Mouse (Mus musculus): ENCODE data around the gene Rps6ka2. TPM values are rescaled to one million over a fixed set of nuclear protein-coding genes. Genes with fewer than 3 reads are reported as not detected.

The Rps6ka2 gene
- polyA plus RNA-seq, 1 experiment from 2014 or later = 21.9 TPM

DNA sequence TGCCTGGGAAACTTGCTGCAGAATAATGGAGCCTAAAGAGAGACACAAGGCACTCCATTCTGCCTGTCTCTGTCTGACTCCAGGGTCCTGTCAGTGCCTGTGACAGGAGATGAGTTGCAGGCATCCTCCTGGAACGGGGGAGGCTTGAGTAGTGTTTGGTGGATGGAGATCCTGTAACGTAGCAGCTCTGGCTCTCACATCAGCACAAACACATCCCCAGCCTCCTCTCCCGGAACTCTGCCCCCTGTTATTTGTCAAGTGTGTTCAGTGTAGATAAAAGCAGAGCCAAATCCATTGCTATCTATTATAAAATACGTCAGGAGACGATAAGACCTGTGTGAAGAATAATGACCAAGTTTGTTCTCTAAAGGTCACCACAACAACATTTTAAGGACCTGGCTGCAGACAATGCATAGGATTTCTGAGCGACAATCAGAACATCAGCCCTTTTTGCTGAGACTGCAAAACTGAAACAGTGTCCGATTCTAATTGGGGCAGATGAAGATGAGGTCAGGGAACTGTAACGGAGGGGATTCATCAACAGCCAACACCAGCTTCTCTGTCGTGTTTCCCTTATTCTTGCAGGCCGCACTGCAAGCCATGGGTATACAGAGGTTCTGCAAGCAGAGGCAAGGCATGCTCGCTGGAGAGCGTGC, 99.4 kb downstream of the Rps6ka2 start:
- Histone ChIP-seq H3K36me3 (replicated peaks) (no peaks in the 10 kb centered on the region), H3K27me3 (replicated peaks) (no peaks in the 10 kb centered on the region), H3K4me3 (no peak overlapping the region), H3K4me1 (peaks cover 20% of the 10 kb centered on the region), H3K9ac (no peak overlapping the region), H3K4me2 (no peak overlapping the region), H3K9me3 (no peaks in the 10 kb centered on the region), H3K27ac (no peak overlapping the region)
- 63% methylated on average over 12 of the region's 12 CpGs for WGBS
- no peak; the same call in 1 of the 2 replicates for ATAC-seq (replicated peaks)

DNA sequence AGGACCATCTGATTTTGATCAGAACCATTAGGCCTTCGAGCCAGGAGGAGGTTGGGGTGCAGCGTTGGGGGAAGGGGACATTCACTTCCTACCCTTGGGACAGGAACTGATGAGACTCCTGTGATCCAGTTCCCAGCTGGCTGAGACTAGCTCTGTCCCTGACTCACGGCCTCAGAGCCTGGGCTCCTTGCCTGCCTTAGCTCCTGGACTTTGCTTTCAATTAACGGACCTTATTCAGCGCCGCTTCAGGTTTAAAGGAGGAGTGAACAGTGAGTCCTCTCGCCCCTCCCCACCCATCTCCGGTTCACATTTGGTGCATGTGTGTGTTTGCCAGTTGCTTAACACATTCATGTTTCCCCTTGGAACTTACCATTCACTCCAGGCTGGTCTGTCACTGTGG, 100.6 kb downstream of the Rps6ka2 start:
- WGBS = 87% methylated on average over 8 of the region's 8 CpGs
- Histone ChIP-seq H3K36me3 (replicated peaks) (no peaks in the 10 kb centered on the region), H3K4me1 (peaks cover 17% of the 10 kb centered on the region), H3K4me3 (no peak overlapping the region), H3K4me2 (no peak overlapping the region), H3K9me3 (no peaks in the 10 kb centered on the region), H3K27ac (no peak overlapping the region), H3K9ac (no peak overlapping the region), H3K27me3 (replicated peaks) (no peaks in the 10 kb centered on the region)
- ATAC-seq (replicated peaks) = no peak

DNA sequence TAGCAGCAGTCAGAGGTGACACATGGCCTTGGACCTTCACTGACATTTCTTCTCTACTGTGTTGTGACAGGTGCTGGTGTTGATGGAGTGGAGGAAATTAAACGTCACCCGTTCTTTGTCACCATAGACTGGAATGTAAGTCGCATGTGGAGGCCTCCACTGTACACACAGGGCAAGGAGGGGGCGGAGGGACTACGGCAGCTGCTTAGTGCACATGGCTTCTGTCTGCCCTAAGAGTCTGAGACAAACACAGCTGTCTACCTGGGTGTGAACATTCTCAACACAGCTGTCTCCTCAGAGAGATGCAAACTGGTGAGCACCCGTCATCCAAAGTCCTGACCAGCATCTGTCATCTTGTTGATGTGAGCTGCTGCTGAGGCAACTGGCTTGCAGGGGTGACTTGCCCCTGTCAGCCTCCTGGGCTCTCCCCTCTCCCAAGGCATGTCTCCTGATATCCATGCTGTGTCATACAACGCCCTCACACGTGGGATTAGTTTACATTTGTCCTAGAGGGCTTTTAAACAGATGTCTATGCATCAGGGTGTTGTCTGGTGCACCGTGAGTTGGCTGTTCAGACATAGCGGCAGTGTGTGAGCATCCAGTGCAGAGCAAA, 101.7 kb downstream of the Rps6ka2 start:
- no peaks in the 10 kb centered on the region for H3K9me3 ChIP-seq
- no peak for ATAC-seq (replicated peaks)
- no peak overlapping the region for H3K27ac ChIP-seq
- H3K4me1 ChIP-seq = peaks cover 7% of the 10 kb centered on the region; the same call in 1 of the 2 replicates
- no peaks in the 10 kb centered on the region for H3K36me3 ChIP-seq (replicated peaks)
- H3K27me3 ChIP-seq (replicated peaks) = no peaks in the 10 kb centered on the region
- H3K9ac ChIP-seq = no peak overlapping the region
- WGBS = 74% methylated on average over 10 of the region's 10 CpGs
- no peak overlapping the region for H3K4me3 ChIP-seq
- no peak overlapping the region for H3K4me2 ChIP-seq

DNA sequence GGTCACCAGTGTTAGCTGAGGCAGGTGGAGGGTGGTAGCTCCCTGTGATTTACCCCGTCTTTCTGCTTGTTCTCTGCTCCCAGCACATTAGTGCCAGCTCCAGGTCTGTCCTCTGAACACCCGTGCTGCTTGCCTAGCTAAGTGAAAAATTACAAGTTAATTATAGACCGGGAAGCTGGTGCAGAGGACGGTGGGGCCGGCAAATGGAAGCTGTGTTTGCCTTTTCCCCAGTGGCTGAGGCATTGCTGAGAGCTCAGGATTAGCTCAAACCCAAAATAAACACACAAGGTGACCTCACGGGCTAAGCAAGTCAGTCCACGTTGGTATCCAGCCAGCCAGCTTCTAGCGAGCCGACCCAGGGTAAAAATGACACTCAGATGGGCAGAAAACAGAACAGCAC, 103.1 kb downstream of the Rps6ka2 start:
- H3K27me3 ChIP-seq (replicated peaks) = no peaks in the 10 kb centered on the region
- 0 out of 2 replicates have a peak, but pooled peaks cover 7% of the 10 kb centered on the region for H3K4me1 ChIP-seq
- no peak overlapping the region for H3K9ac ChIP-seq
- no peak overlapping the region for H3K4me2 ChIP-seq
- no peaks in the 10 kb centered on the region for H3K9me3 ChIP-seq
- 60% methylated on average over 9 of the region's 9 CpGs for WGBS
- 0 out of 2 replicates have a peak, but pooled peaks have one; percentile 27 for ATAC-seq (replicated peaks)
- H3K36me3 ChIP-seq (replicated peaks) = 0 out of 2 replicates have a peak, but pooled peaks cover 3% of the 10 kb centered on the region
- H3K4me3 ChIP-seq = no peak overlapping the region
- no peak overlapping the region for H3K27ac ChIP-seq

DNA sequence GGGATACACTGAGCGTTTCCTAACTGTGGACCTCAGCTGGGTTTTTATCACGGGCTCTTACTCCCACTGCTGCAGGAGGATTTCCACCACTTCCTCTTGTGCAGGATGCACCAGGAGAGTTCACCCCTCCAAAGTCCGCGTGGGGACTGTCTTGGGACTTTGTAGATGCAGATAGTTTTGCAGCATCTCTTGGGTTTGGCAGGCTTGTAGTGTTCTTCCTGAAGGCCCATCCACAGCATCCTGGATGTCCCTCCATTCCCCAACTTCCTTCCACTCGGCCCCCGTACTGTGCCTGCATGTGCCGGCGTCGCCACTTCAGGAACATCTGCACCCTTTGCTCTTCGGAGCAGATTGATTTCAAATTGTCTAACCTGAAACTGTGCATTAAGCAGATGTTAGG, 103.9 kb downstream of the Rps6ka2 start:
- no peak overlapping the region for H3K27ac ChIP-seq
- no peaks in the 10 kb centered on the region for H3K27me3 ChIP-seq (replicated peaks)
- peaks cover 3% of the 10 kb centered on the region; the same call in 1 of the 2 replicates for H3K36me3 ChIP-seq (replicated peaks)
- WGBS = 92% methylated on average over 10 of the region's 10 CpGs
- H3K4me2 ChIP-seq = no peak overlapping the region
- no peak overlapping the region for H3K4me3 ChIP-seq
- ATAC-seq (replicated peaks) = no peak
- H3K9ac ChIP-seq = no peak overlapping the region
- H3K9me3 ChIP-seq = no peaks in the 10 kb centered on the region
- H3K4me1 ChIP-seq = 0 out of 2 replicates have a peak, but pooled peaks cover 4% of the 10 kb centered on the region

DNA sequence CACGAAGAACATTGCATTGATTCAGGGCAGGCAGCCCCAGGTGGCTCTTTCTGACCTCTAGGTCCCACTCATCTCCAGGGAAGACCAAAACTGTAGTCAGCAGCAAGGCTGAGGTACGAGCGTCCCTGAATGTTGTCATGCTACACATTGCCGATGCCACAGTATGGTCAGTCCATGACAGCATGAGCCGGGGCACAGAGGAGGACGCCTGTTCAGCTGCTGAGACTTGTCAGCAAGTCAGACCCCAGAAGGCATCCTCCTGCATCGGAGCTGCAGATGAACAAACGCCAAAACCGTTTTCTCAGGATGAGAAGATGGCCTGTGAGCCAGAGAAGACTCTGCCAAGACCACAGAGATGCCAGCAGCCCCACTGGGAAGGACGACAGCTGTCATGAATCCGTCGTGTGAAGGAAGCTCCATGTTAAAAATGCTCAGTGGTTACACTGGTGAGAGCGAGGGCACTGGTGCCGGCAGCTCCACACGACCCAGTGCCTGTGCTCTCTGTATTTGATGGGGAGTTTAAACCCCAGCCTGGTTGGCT, 108.9 kb downstream of the Rps6ka2 start:
- Histone ChIP-seq H3K27me3 (replicated peaks) (no peaks in the 10 kb centered on the region), H3K36me3 (replicated peaks) (peaks cover 3% of the 10 kb centered on the region; the same call in 1 of the 2 replicates), H3K9me3 (no peaks in the 10 kb centered on the region), H3K4me3 (no peak overlapping the region), H3K4me2 (no peak overlapping the region), H3K27ac (no peak overlapping the region), H3K4me1 (no peaks in the 10 kb centered on the region), H3K9ac (no peak overlapping the region)
- WGBS = 89% methylated on average over 15 of the region's 15 CpGs
- ATAC-seq (replicated peaks) = no peak

DNA sequence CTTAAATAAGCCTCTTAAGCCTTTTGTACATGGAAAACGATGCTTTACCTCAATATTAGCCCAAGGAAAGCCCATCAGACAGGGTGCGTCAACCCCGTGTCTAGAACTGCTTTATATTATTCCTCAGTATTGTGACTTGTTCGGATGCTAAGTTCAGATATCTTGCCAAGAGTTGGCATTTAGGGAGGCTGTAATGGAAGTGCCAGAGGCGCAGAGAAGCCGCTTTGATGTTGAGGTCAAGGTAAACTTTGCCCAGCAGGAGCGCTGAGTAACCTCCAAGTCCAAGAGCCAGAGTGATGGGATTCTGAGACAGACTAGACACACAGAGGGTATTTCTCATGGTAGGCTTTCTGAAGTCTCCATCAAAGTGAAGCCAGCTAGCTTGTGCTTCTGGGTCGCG, 109.3 kb downstream of the Rps6ka2 start:
- Histone ChIP-seq H3K36me3 (replicated peaks) (peaks cover 3% of the 10 kb centered on the region; the same call in 1 of the 2 replicates), H3K4me3 (no peak overlapping the region), H3K4me1 (no peaks in the 10 kb centered on the region), H3K27me3 (replicated peaks) (no peaks in the 10 kb centered on the region), H3K9ac (no peak overlapping the region), H3K27ac (no peak overlapping the region), H3K4me2 (no peak overlapping the region), H3K9me3 (no peaks in the 10 kb centered on the region)
- WGBS = 90% methylated on average over 9 of the region's 9 CpGs
- no peak for ATAC-seq (replicated peaks)

DNA sequence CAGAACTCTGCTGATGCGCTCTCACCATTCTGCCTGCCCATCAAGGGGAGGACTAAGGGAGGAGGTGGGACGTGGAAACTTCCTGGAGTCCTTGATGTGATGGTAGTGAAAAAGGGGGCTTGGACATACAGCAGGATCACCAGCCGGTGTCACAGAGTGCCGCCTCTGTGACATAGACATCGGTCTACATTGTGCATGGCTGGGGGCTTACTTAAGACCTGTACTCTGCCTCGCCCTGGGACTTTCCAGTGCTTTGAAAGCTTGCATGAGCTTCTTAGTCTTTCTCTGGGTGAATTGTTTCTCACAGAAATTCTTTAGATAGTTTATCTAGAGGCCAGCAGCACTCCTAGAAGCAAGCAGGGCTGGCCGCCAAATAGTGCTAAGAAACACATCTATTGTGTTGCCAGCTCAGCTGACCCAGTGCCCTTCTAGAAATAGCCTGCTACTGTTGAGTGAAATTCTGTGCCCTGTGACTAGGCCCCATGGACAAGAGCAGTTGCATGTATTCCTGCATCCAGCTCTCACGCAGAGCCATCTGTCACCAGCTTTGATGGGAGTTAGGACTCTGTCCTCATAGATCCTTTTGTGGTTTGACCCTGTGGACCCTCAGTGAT, 114.5 kb downstream of the Rps6ka2 start:
- Histone ChIP-seq H3K36me3 (replicated peaks) (no peaks in the 10 kb centered on the region), H3K27ac (peak overlapping the region; percentile 32; the same call in 1 of the 2 replicates), H3K27me3 (replicated peaks) (no peaks in the 10 kb centered on the region), H3K9ac (no peak overlapping the region), H3K4me3 (no peak overlapping the region), H3K9me3 (no peaks in the 10 kb centered on the region), H3K4me1 (no peaks in the 10 kb centered on the region), H3K4me2 (no peak overlapping the region)
- ATAC-seq (replicated peaks) = no peak
- WGBS = 71% methylated on average over 8 of the region's 8 CpGs

DNA sequence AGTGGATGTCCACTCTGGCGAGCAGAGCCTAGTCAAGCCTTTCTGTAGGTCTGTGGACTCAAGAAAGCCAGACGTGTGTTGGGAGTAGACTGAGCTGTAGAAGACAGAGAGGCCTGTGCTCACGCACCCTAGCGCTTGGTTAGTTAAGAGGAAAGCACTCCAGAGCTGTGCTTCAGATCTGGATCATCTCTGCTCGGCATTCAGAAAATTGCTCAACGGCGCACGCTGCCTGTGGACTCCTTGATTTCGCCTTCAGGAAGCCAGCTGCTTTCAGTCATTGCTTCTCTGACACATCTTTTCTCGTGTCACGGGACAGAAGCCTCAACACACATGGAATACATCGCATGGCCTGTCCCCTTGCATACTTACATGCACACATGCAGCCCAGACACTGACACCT, 115.4 kb downstream of the Rps6ka2 start:
- Histone ChIP-seq H3K9me3 (no peaks in the 10 kb centered on the region), H3K27ac (no peak overlapping the region), H3K27me3 (replicated peaks) (no peaks in the 10 kb centered on the region), H3K9ac (no peak overlapping the region), H3K4me3 (no peak overlapping the region), H3K4me1 (no peaks in the 10 kb centered on the region), H3K36me3 (replicated peaks) (no peaks in the 10 kb centered on the region), H3K4me2 (no peak overlapping the region)
- ATAC-seq (replicated peaks) = no peak
- 90% methylated on average over 12 of the region's 12 CpGs for WGBS

DNA sequence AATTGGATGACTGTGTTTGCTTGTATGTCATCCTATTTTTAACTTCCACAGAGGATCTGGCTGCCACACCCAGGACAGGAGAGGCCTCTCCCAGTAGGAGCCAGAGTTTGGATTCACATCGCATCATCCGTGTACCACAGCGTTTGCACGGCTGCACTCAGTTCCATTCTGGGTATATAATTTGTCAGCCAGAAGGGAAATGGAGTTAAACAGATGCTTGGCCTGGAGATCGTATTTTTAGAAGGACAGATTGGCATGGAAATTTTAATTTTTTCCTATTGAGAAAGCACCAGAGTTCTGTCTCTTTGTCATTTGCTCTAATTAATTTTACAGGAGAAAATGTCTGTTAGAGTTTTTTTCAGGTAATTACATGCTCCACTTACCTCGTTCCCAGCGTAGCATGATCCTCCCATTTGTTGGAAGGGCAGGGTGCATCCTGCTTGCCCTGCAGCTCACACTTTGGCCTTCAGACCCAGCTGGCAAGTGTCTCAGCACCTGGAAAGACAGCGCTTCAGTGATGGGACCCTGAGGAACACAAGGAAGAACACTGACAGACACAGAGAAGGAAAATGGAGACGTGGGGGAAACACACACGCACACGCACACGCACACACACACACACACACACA, 116.6 kb downstream of the Rps6ka2 start:
- WGBS = 83% methylated on average over 12 of the region's 12 CpGs
- H3K27ac ChIP-seq = no peak overlapping the region

DNA sequence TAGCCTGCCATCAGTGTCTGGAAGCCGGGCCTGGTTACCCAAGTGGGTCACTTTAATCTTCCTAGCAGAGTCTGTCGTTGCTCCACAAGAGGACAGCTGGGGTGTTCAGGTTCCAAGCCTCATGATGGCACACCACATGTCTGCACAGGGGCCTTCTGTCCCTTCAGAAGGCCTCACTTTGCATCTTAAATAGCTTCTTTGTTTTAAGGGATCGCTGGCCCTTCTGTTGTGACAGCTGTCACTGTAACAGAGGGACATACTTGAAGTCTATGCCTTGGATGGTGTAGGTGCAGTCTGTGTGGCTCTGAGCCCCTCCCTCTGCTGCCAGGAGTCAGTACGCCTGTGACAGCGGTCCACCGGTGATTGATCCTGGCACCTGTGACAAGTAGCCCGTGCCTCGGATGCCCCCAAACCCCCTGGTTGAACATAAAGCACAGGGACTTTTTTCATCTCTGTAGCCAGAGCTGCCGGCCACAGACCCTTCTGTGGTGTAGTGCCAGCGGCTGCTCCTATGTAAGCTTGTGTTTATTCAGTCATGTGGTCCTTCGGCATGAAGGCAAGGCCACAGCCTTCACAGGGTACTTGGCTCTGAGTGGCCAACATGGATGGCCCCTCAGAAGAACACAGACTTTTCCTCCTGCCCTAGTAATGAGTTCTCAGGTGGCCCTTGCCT, 122.2 kb downstream of the Rps6ka2 start:
- no peaks in the 10 kb centered on the region for H3K4me1 ChIP-seq
- H3K27me3 ChIP-seq (replicated peaks) = no peaks in the 10 kb centered on the region
- H3K36me3 ChIP-seq (replicated peaks) = no peaks in the 10 kb centered on the region
- peak; percentile 33; the same call in 1 of the 2 replicates for ATAC-seq (replicated peaks)
- no peaks in the 10 kb centered on the region for H3K9me3 ChIP-seq
- H3K4me3 ChIP-seq = no peak overlapping the region
- no peak overlapping the region for H3K4me2 ChIP-seq
- H3K27ac ChIP-seq = no peak overlapping the region
- 57% methylated on average over 11 of the region's 11 CpGs for WGBS
- H3K9ac ChIP-seq = no peak overlapping the region

More for the DNA sequence above, 116.6 kb downstream of the Rps6ka2 start:
- Histone ChIP-seq H3K4me1 (no peaks in the 10 kb centered on the region), H3K9me3 (no peaks in the 10 kb centered on the region), H3K27me3 (replicated peaks) (no peaks in the 10 kb centered on the region), H3K4me3 (no peak overlapping the region), H3K36me3 (replicated peaks) (no peaks in the 10 kb centered on the region), H3K4me2 (no peak overlapping the region), H3K9ac (no peak overlapping the region)
- ATAC-seq (replicated peaks) = no peak
